Mouse (Mus musculus): ENCODE data around the gene Fmo5. TPM values are rescaled to one million over a fixed set of nuclear protein-coding genes. Genes with fewer than 3 reads are reported as not detected.
A peak's percentile ranks its signal among the peaks of the same experiment; 100 is the strongest.

Gene Fmo5
- polyA plus RNA-seq, 1 experiment from 2014 or later, result 30.8 TPM

DNA sequence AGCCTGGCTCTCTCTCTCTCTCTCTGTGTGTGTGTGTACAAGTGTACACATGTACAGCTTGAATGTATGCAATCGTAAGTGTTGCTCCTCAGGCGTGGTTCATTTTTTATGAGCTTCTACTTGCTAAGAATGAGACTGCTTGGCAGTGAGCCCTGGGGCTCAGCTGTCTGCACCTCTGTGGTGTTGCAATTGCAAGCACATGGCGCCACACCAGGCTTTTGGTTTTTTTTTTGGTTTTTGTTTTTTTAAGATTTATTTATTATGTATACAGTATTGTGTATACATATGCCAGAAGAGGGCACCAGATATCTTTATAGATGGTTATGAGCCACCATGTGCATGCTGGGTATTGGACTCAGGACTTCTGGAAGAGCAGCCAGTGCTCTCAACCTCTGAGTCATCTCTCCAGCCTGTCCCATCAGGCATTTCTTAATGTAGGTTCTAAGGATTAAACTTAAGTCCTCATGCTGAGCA, 5.7 kb downstream of the Fmo5 start:
- Histone ChIP-seq H3K9me3 (no peaks in the 10 kb centered on the region), H3K27me3 (replicated peaks) (no peaks in the 10 kb centered on the region), H3K4me2 (replicated peaks) (no peak overlapping the region), H3K4me3 (replicated peaks) (no peak overlapping the region), H3K27ac (no peak overlapping the region), H3K36me3 (no peaks in the 10 kb centered on the region), H3K9ac (no peak overlapping the region), H3K4me1 (replicated peaks) (0 out of 2 replicates have a peak, but pooled peaks cover 3% of the 10 kb centered on the region)
- WGBS, result 32% methylated on average over 3 of the region's 3 CpGs
- peak; percentile 71 for ATAC-seq

- H3K36me3 ChIP-seq, result no peaks in the 10 kb centered on the region; the same call in 1 of the 2 replicates
- no peak for ATAC-seq
- no peaks in the 10 kb centered on the region for H3K4me1 ChIP-seq (replicated peaks)
- no peaks in the 10 kb centered on the region for H3K27me3 ChIP-seq (replicated peaks)
- no peak overlapping the region for H3K4me3 ChIP-seq (replicated peaks)
- no peak overlapping the region for H3K9ac ChIP-seq
- WGBS, result 86% methylated on average over 4 of the region's 4 CpGs
- no peaks in the 10 kb centered on the region for H3K9me3 ChIP-seq
- H3K4me2 ChIP-seq (replicated peaks), result no peak overlapping the region
- no peak overlapping the region for H3K27ac ChIP-seq
Observed at GRCm38 (mm10) chr3:97641396-97641795, 12.8 kb downstream of the Fmo5 start.

- WGBS, result 82% methylated on average over 9 of the region's 9 CpGs
- Histone ChIP-seq H3K9ac (no peak overlapping the region), H3K36me3 (no peaks in the 10 kb centered on the region; the same call in 1 of the 2 replicates), H3K9me3 (no peaks in the 10 kb centered on the region), H3K4me2 (replicated peaks) (no peak overlapping the region), H3K27ac (no peak overlapping the region), H3K4me3 (replicated peaks) (no peak overlapping the region), H3K27me3 (replicated peaks) (no peaks in the 10 kb centered on the region), H3K4me1 (replicated peaks) (no peaks in the 10 kb centered on the region)
- ATAC-seq, result no peak
Observed at GRCm38 (mm10) chr3:97642001-97642400, 13.4 kb downstream of the Fmo5 start.

DNA sequence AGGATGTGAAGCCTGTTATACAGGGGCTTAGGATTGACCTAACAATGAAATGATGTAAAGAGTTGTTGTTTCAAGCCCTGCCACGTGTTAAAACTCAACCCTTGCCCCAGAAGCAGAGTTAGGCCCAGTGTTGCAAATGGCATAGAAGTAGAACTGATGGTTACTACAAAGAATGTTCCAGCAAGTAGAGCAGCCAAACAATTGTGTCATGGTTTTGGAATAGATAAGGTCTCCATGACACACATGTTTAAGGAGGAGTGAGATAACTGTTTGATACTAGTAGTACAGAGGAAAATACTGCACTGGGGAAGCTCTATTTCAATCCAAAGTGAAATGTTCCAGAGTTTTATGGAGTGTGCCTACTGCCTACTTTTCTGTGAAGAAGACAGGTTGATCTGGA, 19.9 kb downstream of the Fmo5 start:
- no peak for ATAC-seq
- Histone ChIP-seq H3K9me3 (no peaks in the 10 kb centered on the region), H3K36me3 (no peaks in the 10 kb centered on the region), H3K27ac (no peak overlapping the region), H3K9ac (no peak overlapping the region), H3K27me3 (replicated peaks) (no peaks in the 10 kb centered on the region), H3K4me2 (replicated peaks) (no peak overlapping the region), H3K4me1 (replicated peaks) (no peaks in the 10 kb centered on the region), H3K4me3 (replicated peaks) (no peak overlapping the region)
- WGBS, result 54% methylated on average over 1 of the region's 1 CpGs

- H3K9me3 ChIP-seq, result no peaks in the 10 kb centered on the region
- H3K4me1 ChIP-seq (replicated peaks), result no peaks in the 10 kb centered on the region
- H3K27ac ChIP-seq, result no peak overlapping the region
- no peaks in the 10 kb centered on the region for H3K27me3 ChIP-seq (replicated peaks)
- no peak overlapping the region for H3K9ac ChIP-seq
- no peaks in the 10 kb centered on the region for H3K36me3 ChIP-seq
- H3K4me3 ChIP-seq (replicated peaks), result no peak overlapping the region
- no peak for ATAC-seq
- no peak overlapping the region for H3K4me2 ChIP-seq (replicated peaks)
- 72% methylated on average over 3 of the region's 3 CpGs for WGBS
Observed at GRCm38 (mm10) chr3:97649022-97649421, 20.4 kb downstream of the Fmo5 start.

- H3K4me2 ChIP-seq (replicated peaks), result no peak overlapping the region
- H3K9ac ChIP-seq, result no peak overlapping the region
- H3K27me3 ChIP-seq (replicated peaks), result no peaks in the 10 kb centered on the region
- H3K4me3 ChIP-seq (replicated peaks), result no peak overlapping the region
- H3K4me1 ChIP-seq (replicated peaks), result no peaks in the 10 kb centered on the region
- H3K9me3 ChIP-seq, result no peaks in the 10 kb centered on the region
- no peak for ATAC-seq
- no peaks in the 10 kb centered on the region for H3K36me3 ChIP-seq
- H3K27ac ChIP-seq, result no peak overlapping the region
- WGBS, result 67% methylated on average over 6 of the region's 6 CpGs
Observed at GRCm38 (mm10) chr3:97649469-97649868, 20.9 kb downstream of the Fmo5 start.

DNA sequence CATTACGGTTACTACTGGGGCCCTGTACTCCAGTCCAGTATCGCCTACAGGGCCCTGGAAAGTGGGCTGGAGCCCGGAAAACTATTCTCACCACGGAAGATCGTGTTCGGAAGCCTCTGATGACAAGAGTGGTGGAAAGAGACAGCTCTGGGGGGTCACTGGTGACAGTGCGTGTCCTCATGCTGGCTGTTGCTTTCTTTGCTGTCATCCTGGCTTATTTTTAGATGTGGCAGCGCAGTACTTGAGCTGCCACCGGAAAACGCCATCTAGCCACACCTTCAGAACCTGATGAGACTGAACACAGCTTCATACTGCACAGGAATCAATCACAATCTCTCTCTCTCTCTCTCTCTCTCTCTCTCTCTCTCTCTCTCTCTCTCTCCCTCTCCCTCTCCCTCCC, 23.0 kb downstream of the Fmo5 start:
- Histone ChIP-seq H3K4me2 (replicated peaks) (no peak overlapping the region), H3K9ac (no peak overlapping the region), H3K4me1 (replicated peaks) (no peaks in the 10 kb centered on the region), H3K4me3 (replicated peaks) (no peak overlapping the region), H3K36me3 (no peaks in the 10 kb centered on the region), H3K27ac (no peak overlapping the region), H3K9me3 (no peaks in the 10 kb centered on the region), H3K27me3 (replicated peaks) (no peaks in the 10 kb centered on the region)
- ATAC-seq, result no peak
- 83% methylated on average over 10 of the region's 10 CpGs for WGBS

- H3K4me2 ChIP-seq (replicated peaks), result no peak overlapping the region
- H3K9ac ChIP-seq, result no peak overlapping the region
- H3K9me3 ChIP-seq, result no peaks in the 10 kb centered on the region
- ATAC-seq, result no peak
- H3K4me1 ChIP-seq (replicated peaks), result peaks cover 5% of the 10 kb centered on the region; the same call in 1 of the 2 replicates
- H3K36me3 ChIP-seq, result no peaks in the 10 kb centered on the region
- no peaks in the 10 kb centered on the region for H3K27me3 ChIP-seq (replicated peaks)
- H3K4me3 ChIP-seq (replicated peaks), result no peak overlapping the region
- WGBS, result 91% methylated on average over 5 of the region's 5 CpGs
- H3K27ac ChIP-seq, result no peak overlapping the region
Observed at GRCm38 (mm10) chr3:97653781-97654180, 25.2 kb downstream of the Fmo5 start.

DNA sequence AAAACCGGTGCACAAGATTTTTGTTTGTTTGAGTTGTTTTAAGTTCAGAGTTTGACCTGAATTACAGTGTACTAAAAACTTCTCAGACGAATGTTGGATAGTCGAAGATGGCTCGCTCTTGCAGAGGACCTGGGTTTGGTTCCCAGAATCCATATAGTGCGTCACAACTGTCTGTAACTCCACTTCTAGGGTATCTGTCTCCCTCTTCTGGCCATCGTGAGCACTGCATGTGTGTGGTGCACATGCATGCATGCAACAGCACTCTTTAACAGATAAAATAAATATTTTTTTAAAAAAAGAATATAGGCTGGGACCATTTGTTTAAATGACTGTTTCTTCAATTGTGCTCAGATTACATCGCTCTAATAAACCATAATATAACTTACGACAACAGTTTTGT, 26.3 kb downstream of the Fmo5 start:
- Histone ChIP-seq H3K4me3 (replicated peaks) (no peak overlapping the region), H3K4me1 (replicated peaks) (peaks cover 14% of the 10 kb centered on the region; the same call in 1 of the 2 replicates), H3K9me3 (no peaks in the 10 kb centered on the region), H3K27me3 (replicated peaks) (no peaks in the 10 kb centered on the region), H3K9ac (no peak overlapping the region), H3K27ac (no peak overlapping the region), H3K4me2 (replicated peaks) (no peak overlapping the region), H3K36me3 (no peaks in the 10 kb centered on the region)
- 85% methylated on average over 8 of the region's 8 CpGs for WGBS
- ATAC-seq, result no peak

DNA sequence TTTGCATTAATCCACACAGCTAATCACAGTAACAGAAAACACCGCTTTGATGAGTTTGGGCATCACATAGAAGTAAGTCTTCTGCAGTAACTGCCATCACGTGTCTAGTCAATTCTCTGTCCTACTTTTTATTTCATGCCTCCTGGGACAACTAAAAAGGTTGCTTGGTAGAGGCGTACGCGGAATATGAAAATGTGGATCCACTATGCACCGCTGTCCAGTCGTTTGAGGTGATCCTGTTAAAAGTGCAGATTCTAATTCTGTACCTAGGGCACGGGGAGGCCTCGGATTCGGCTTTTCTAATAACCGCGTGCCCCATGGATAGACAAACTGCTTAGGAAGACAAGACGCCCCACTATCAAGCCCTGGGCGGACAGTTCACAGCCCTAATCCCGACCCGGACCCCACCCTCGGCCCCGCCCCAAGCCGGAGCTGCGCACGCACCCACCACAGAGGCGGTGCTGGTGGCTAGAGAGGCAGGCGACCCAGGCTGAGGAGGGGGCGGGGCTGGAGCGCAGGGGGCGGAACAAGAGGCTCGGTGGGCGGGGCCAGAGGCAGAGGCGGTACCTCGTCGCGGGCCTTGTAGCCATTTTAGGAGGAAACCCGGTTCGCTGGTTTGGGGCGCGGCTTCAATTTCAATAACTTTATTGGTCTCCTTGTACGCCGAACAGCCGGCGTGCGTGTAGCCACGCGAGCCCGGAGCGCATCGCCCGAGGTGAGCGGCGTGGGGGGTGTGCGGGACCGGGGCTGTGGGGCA, 29.2 kb downstream of the Fmo5 start, which contains the start of gene Prkab2:
TSS of gene Prkab2 (plus strand) at position 539 of the 757 bp plus-strand sequence.
- peaks cover 3% of the 10 kb centered on the region; the same call in 1 of the 2 replicates for H3K36me3 ChIP-seq
- peak; percentile 96 for ATAC-seq
- no peaks in the 10 kb centered on the region for H3K9me3 ChIP-seq
- H3K4me3 ChIP-seq (replicated peaks), result peak within 1 kb of the TSS; percentile 95
- H3K4me2 ChIP-seq (replicated peaks), result peak within 1 kb of the TSS; percentile 85
- 2% methylated on average over 51 of the region's 51 CpGs for WGBS
- peaks cover 16% of the 10 kb centered on the region; the same call in 1 of the 2 replicates for H3K4me1 ChIP-seq (replicated peaks)
- H3K27ac ChIP-seq, result peak within 1 kb of the TSS; percentile 63
- H3K9ac ChIP-seq, result peak within 1 kb of the TSS; percentile 65
- no peaks in the 10 kb centered on the region for H3K27me3 ChIP-seq (replicated peaks)

GRCm38 (mm10) chr3:97658426-97659193, 30.0 kb downstream of the Fmo5 start:
- ATAC-seq, result peak; percentile 88
- Histone ChIP-seq H3K9ac (peak overlapping the region; percentile 65), H3K36me3 (peaks cover 3% of the 10 kb centered on the region; the same call in 1 of the 2 replicates), H3K27me3 (replicated peaks) (no peaks in the 10 kb centered on the region), H3K4me1 (replicated peaks) (peaks cover 16% of the 10 kb centered on the region; the same call in 1 of the 2 replicates), H3K27ac (peak overlapping the region; percentile 63), H3K9me3 (no peaks in the 10 kb centered on the region), H3K4me3 (replicated peaks) (peak overlapping the region; percentile 95), H3K4me2 (replicated peaks) (peak overlapping the region; percentile 85)
- under 1% methylated on average over 44 of the region's 50 CpGs for WGBS

DNA sequence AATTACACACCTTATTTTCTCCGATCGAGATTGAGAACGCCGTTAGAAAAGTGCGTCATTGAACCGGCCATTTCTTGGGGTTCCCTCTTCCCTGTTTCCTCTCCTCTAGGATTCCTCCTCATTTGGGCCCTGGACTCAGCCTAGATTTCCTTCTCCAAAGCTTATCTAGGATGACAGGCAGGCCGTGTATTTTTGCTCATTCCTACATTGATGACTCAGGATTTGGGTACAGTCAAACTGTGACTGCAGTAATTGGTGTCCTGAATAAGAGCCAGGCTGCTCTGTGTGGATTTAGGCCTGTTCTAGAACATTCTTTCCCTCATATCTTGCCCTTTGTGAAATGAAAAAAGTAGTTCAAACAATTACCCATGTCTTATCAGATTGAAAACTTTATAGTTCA, 31.1 kb downstream of the Fmo5 start:
- Histone ChIP-seq H3K27ac (no peak overlapping the region), H3K4me3 (replicated peaks) (peak overlapping the region; percentile 95), H3K4me2 (replicated peaks) (peak overlapping the region; percentile 85), H3K27me3 (replicated peaks) (no peaks in the 10 kb centered on the region), H3K9me3 (no peaks in the 10 kb centered on the region), H3K4me1 (replicated peaks) (peaks cover 16% of the 10 kb centered on the region; the same call in 1 of the 2 replicates), H3K36me3 (peaks cover 8% of the 10 kb centered on the region), H3K9ac (no peak overlapping the region)
- WGBS, result 84% methylated on average over 7 of the region's 7 CpGs
- ATAC-seq, result no peak
